In the genomic region with DNA sequence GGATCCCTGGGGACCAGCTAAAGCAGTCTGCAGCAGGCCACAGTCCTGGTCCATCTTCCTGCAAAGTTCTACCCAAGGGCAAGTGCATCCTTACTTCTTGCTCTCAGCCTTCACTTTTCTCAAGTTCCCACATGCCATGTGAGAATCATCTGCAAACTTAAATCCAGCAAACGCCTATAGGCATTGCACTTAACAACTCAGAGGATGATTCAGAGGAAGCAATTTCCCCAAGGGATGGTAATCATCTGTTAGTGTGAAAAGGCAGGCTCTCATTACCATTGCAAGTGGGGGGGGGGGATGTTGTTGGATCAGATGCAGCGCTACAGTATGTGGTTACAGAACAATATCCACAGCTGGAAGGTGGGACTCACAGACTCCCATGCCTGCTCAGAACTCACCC, we compare ENCODE assay signal across 19 mouse cellular contexts. TPM values are rescaled to one million over a fixed set of nuclear protein-coding genes. Genes with fewer than 3 reads are reported as not detected.
DNase-seq lines count a peak whose midpoint lies in the region; ATAC-seq and TF ChIP-seq lines count a peak whose summit lies in the region.
"Had no signal": no experiment of that assay in that cellular context is flagged by ENCODE, and none has a peak within 500 bp of the region (broad histone marks: within the 10 kb centered on the region; RNA-seq: fewer than 3 reads in every experiment).

No protein-coding gene starts in this region.

- 0 out of 2 replicates have a peak, but pooled peaks have one; percentile 20 for ATAC-seq in forebrain, postnatal 0 days
- ATAC-seq in forebrain, embryonic 13.5 days: no peak
- ATAC-seq: hindbrain, postnatal 0 days had no signal

- no peak overlapping the region for H3K4me2 ChIP-seq in forebrain, postnatal 0 days (ENCODE audit: low read depth)
- H3K4me2 ChIP-seq in forebrain, embryonic 13.5 days: no peak overlapping the region
- H3K4me2 ChIP-seq: forebrain, embryonic 12.5 days; hindbrain, embryonic 12.5 days had no signal

- no peaks in the 10 kb centered on the region for H3K27me3 ChIP-seq in forebrain, postnatal 0 days (ENCODE audit: insufficient read depth, low read length)
- H3K27me3 ChIP-seq in forebrain, embryonic 13.5 days: 0 out of 2 replicates have a peak, but pooled peaks cover 10% of the 10 kb centered on the region
- H3K27me3 ChIP-seq: CH12.LX; hindbrain, embryonic 12.5 days had no signal

- H3K27ac ChIP-seq in forebrain, postnatal 0 days (ENCODE audit: low read depth, low read length): no peak overlapping the region
- H3K27ac ChIP-seq in forebrain, embryonic 13.5 days: no peak overlapping the region
- H3K27ac ChIP-seq: forebrain, embryonic 12.5 days; gastrocnemius, adult 2 months; hindbrain, embryonic 12.5 days; hindbrain, postnatal 0 days had no signal

- H3K9ac ChIP-seq in forebrain, postnatal 0 days: no peak overlapping the region
- no peak overlapping the region for H3K9ac ChIP-seq in forebrain, embryonic 13.5 days
- H3K9ac ChIP-seq: forebrain, embryonic 12.5 days; hindbrain, embryonic 12.5 days had no signal

- WGBS in forebrain, postnatal 0 days: 65% methylated on average over 2 of the region's 2 CpGs
- 71% methylated on average over 2 of the region's 2 CpGs for WGBS in forebrain, embryonic 13.5 days

- no peaks in the 10 kb centered on the region for H3K36me3 ChIP-seq in forebrain, postnatal 0 days (ENCODE audit: insufficient read depth)
- H3K36me3 ChIP-seq in forebrain, embryonic 13.5 days (ENCODE audit: poor library complexity, severe bottlenecking): no peaks in the 10 kb centered on the region
- H3K36me3 ChIP-seq: forebrain, embryonic 12.5 days; hindbrain, embryonic 12.5 days had no signal

- no peaks in the 10 kb centered on the region for H3K4me1 ChIP-seq in forebrain, postnatal 0 days (ENCODE audit: insufficient read depth)
- no peaks in the 10 kb centered on the region for H3K4me1 ChIP-seq in forebrain, embryonic 13.5 days
- H3K4me1 ChIP-seq: forebrain, embryonic 12.5 days; hindbrain, embryonic 12.5 days had no signal

- TF ChIP-seq CTCF in forebrain, postnatal 0 days (IDR thresholded peaks at IDR 0.05; ENCODE audit: low read depth): no peak

- DNase-seq in forebrain, postnatal 0 days: no peak
- peak; percentile 54 for DNase-seq in 3T3-L1 (ENCODE audit: low read depth, low spot score)
- DNase-seq in brain, adult 2 months (ENCODE audit: low read depth, low spot score): peak; percentile 80
- peak; percentile 35 for DNase-seq in telencephalon, adult 2 months (ENCODE audit: low read depth, low spot score)
- no peak for DNase-seq in kidney, adult 11 months
- DNase-seq in adrenal gland, postnatal 10 days: no peak
- DNase-seq: adrenal gland, adult 8-10 months; cerebellum, adult 18-20 months; cerebellum, postnatal 10 days; gastrocnemius, adult 2 months; gastrocnemius, postnatal 25 days; heart, postnatal 36 days; kidney, adult 18-20 months had no signal

- no peaks in the 10 kb centered on the region for H3K9me3 ChIP-seq in forebrain, postnatal 0 days (ENCODE audit: low read length)
- no peaks in the 10 kb centered on the region for H3K9me3 ChIP-seq in forebrain, embryonic 13.5 days (replicated peaks)
- H3K9me3 ChIP-seq: forebrain, embryonic 12.5 days; hindbrain, embryonic 12.5 days had no signal

- H3K4me3 ChIP-seq in forebrain, postnatal 0 days (ENCODE audit: low read depth, low read length): no peak overlapping the region
- no peak overlapping the region for H3K4me3 ChIP-seq in forebrain, embryonic 13.5 days
- H3K4me3 ChIP-seq: forebrain, embryonic 12.5 days; gastrocnemius, adult 2 months; hindbrain, embryonic 12.5 days had no signal

RNA-seq across cellular contexts. Expression of a gene that starts 12.7 kb away (rescaled TPM):
- total RNA-seq in forebrain, postnatal 0 days (2014; rRNA removed): 23.6 and 43.4 TPM in 2 replicates
- 14.8 and 21.9 TPM in 2 replicates for polyA plus RNA-seq in forebrain, postnatal 0 days (2015; fragmentation: Nextera tagmentation; extraction: Ambion mirVana)
- 2.7 TPM in 2 replicates for polyA plus RNA-seq in forebrain, embryonic 13.5 days (2015; fragmentation: Nextera tagmentation; extraction: Ambion mirVana)
- total RNA-seq in adrenal gland, postnatal 10 days (2021): 1 to 10 TPM; 1.2 to 1.4 TPM
- total RNA-seq: gastrocnemius, adult 2 months; granulocyte monocyte progenitor cell, adult 5-6 weeks had no signal

RNA-seq across cellular contexts. Expression of a gene that starts 41.9 kb away (rescaled TPM):
- total RNA-seq in forebrain, postnatal 0 days (2014; rRNA removed): 109 and 139 TPM in 2 replicates
- polyA plus RNA-seq in forebrain, postnatal 0 days (2015; fragmentation: Nextera tagmentation; extraction: Ambion mirVana): 157 and 178 TPM in 2 replicates
- 62.8 and 67.0 TPM in 2 replicates for polyA plus RNA-seq in forebrain, embryonic 13.5 days (2015; fragmentation: Nextera tagmentation; extraction: Ambion mirVana)
- total RNA-seq in adrenal gland, postnatal 10 days (2021): 10 to 100 TPM; 36.3 to 36.7 TPM

Comparison
In these comparisons a context has a peak if more than half of its experiments do, and no peak if none do; other contexts are left out.
1. DNase-seq: peak in 3T3-L1 (single experiment), brain, adult 2 months (single experiment) and telencephalon, adult 2 months (single experiment); none in forebrain, postnatal 0 days (single experiment), kidney, adult 11 months (single experiment) and adrenal gland, postnatal 10 days (single experiment).
2. RNA of a gene that starts 12.7 kb away (total RNA-seq): 23.6 to 43.4 TPM in forebrain, postnatal 0 days; 1.2 to 1.4 TPM in adrenal gland, postnatal 10 days; every median in the first group is over 10 times any median in the second.